ENCODE assay signal across 9 mouse cellular contexts in the genomic region with DNA sequence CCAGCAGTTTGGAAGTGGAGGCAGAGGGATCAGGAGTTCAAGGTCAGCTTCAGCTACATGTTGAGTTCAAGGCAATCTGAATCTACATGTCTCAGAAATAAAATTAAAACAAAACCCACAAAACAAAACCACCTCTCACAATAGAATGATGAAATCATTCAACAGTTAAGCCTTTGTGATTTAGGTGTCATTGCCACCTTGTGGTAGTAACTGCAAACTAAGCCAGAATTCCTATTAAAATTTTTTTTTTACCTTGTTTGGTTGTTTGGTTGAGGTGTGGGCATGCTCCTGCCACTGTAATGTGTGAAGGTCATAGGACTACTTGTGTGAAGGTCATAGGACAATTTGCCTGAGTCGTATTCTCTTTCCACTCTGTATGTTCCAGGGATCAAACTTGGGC. TPM values are rescaled to one million over a fixed set of nuclear protein-coding genes. Genes with fewer than 3 reads are reported as not detected.
A peak's percentile ranks its signal among the peaks of the same experiment; 100 is the strongest.
DNase-seq lines count a peak whose midpoint lies in the region; ATAC-seq and TF ChIP-seq lines count a peak whose summit lies in the region.
"Had no signal": no experiment of that assay in that cellular context is flagged by ENCODE, and none has a peak within 500 bp of the region (broad histone marks: within the 10 kb centered on the region; RNA-seq: fewer than 3 reads in every experiment).

No protein-coding gene starts in this region.

- WGBS in embryonic facial prominence, embryonic 11.5 days, result 38% methylated on average over 1 of the region's 1 CpGs
- 49% methylated on average over 1 of the region's 1 CpGs for WGBS in embryonic facial prominence, embryonic 10.5 days
- 21% methylated on average over 1 of the region's 1 CpGs for WGBS in liver, adult 2 months
- WGBS in liver, embryonic 11.5 days, result 46% methylated on average over 1 of the region's 1 CpGs

- TF ChIP-seq CTCF in liver, adult 2 months (IDR thresholded peaks at IDR 0.05; ENCODE audit: low read depth, low read length), result peak; percentile 37

- no peaks in the 10 kb centered on the region for H3K4me1 ChIP-seq in embryonic facial prominence, embryonic 11.5 days (ENCODE audit: control insufficient read depth, insufficient read depth, low read length)
- H3K4me1 ChIP-seq in embryonic facial prominence, embryonic 10.5 days, result peaks cover 8% of the 10 kb centered on the region; the same call in 1 of the 2 replicates
- peaks cover 3% of the 10 kb centered on the region for H3K4me1 ChIP-seq in liver, adult 2 months (ENCODE audit: control insufficient read depth, insufficient read depth, low read length)
- peaks cover 5% of the 10 kb centered on the region; the same call in 1 of the 2 replicates for H3K4me1 ChIP-seq in liver, embryonic 11.5 days (replicated peaks; ENCODE audit: control insufficient read depth, insufficient read depth, low read length)
- H3K4me1 ChIP-seq: limb, embryonic 13.5 days had no signal

- H3K36me3 ChIP-seq in embryonic facial prominence, embryonic 11.5 days (replicated peaks; ENCODE audit: control insufficient read depth, insufficient read depth, low read depth, low read length), result no peaks in the 10 kb centered on the region
- H3K36me3 ChIP-seq in embryonic facial prominence, embryonic 10.5 days (replicated peaks), result no peaks in the 10 kb centered on the region
- H3K36me3 ChIP-seq in liver, adult 2 months (ENCODE audit: control insufficient read depth, insufficient read depth, low read length), result no peaks in the 10 kb centered on the region
- no peaks in the 10 kb centered on the region for H3K36me3 ChIP-seq in liver, embryonic 11.5 days (ENCODE audit: control insufficient read depth, insufficient read depth, low read length)
- H3K36me3 ChIP-seq: limb, embryonic 13.5 days had no signal

- H3K27ac ChIP-seq in embryonic facial prominence, embryonic 11.5 days (replicated peaks; ENCODE audit: low read depth, low read length), result no peak overlapping the region
- no peak overlapping the region for H3K27ac ChIP-seq in embryonic facial prominence, embryonic 10.5 days (replicated peaks)
- H3K27ac ChIP-seq in liver, adult 2 months (replicated peaks; ENCODE audit: insufficient read depth, low read depth, low read length), result no peak overlapping the region
- no peak overlapping the region for H3K27ac ChIP-seq in liver, embryonic 11.5 days (ENCODE audit: low read depth, low read length)
- H3K27ac ChIP-seq: limb, embryonic 13.5 days had no signal

- TF ChIP-seq POLR2A in liver, adult 2 months (IDR thresholded peaks at IDR 0.05; ENCODE audit: extremely low read depth, insufficient read depth, low read length), result no peak

- peak; percentile 48 for DNase-seq in embryonic facial prominence, embryonic 11.5 days (ENCODE audit: low spot score)
- DNase-seq in embryonic facial prominence, embryonic 10.5 days (ENCODE audit: low spot score), result no peak
- DNase-seq in liver, adult 2 months (ENCODE audit: extremely low read depth, low read depth, low spot score), result peak; percentile 49
- DNase-seq in liver, embryonic 11.5 days (ENCODE audit: low spot score), result no peak
- DNase-seq in retina, postnatal 1 day, result peak; percentile 26
- DNase-seq in urinary bladder, adult 18-20 months (ENCODE audit: low spot score in 2 of 2), result no peak
- DNase-seq in layer of hippocampus, postnatal 25 days (ENCODE audit: extremely low spot score in 1 of 2, low spot score in 1 of 2), result no peak

- H3K9me3 ChIP-seq in embryonic facial prominence, embryonic 11.5 days (replicated peaks; ENCODE audit: control insufficient read depth, low read length), result no peaks in the 10 kb centered on the region
- no peaks in the 10 kb centered on the region for H3K9me3 ChIP-seq in embryonic facial prominence, embryonic 10.5 days
- no peaks in the 10 kb centered on the region for H3K9me3 ChIP-seq in liver, embryonic 11.5 days (ENCODE audit: control insufficient read depth, low read length)
- H3K9me3 ChIP-seq: limb, embryonic 13.5 days had no signal

- no peaks in the 10 kb centered on the region for H3K79me2 ChIP-seq in liver, adult 2 months (ENCODE audit: control insufficient read depth, insufficient read depth, low read length)

- H3K4me2 ChIP-seq in embryonic facial prominence, embryonic 11.5 days (ENCODE audit: low read depth, low read length), result no peak overlapping the region
- no peak overlapping the region for H3K4me2 ChIP-seq in liver, embryonic 11.5 days
- H3K4me2 ChIP-seq: limb, embryonic 13.5 days had no signal

- H3K9ac ChIP-seq in embryonic facial prominence, embryonic 11.5 days (replicated peaks; ENCODE audit: low read length), result no peak overlapping the region
- H3K9ac ChIP-seq in liver, adult 2 months (ENCODE audit: low read depth, low read length), result no peak overlapping the region
- H3K9ac ChIP-seq in liver, embryonic 11.5 days (ENCODE audit: low read depth, low read length), result no peak overlapping the region
- H3K9ac ChIP-seq: limb, embryonic 13.5 days had no signal

- H3K27me3 ChIP-seq in embryonic facial prominence, embryonic 11.5 days (ENCODE audit: control insufficient read depth, insufficient read depth, low read length), result no peaks in the 10 kb centered on the region
- no peaks in the 10 kb centered on the region for H3K27me3 ChIP-seq in embryonic facial prominence, embryonic 10.5 days (replicated peaks; ENCODE audit: low read depth, poor library complexity, severe bottlenecking)
- H3K27me3 ChIP-seq in liver, adult 2 months (ENCODE audit: control insufficient read depth, insufficient read depth, low read length), result no peaks in the 10 kb centered on the region
- no peaks in the 10 kb centered on the region for H3K27me3 ChIP-seq in liver, embryonic 11.5 days (replicated peaks; ENCODE audit: control insufficient read depth, insufficient read depth, low read length)
- H3K27me3 ChIP-seq: limb, embryonic 13.5 days had no signal

- no peak for ATAC-seq in embryonic facial prominence, embryonic 11.5 days (replicated peaks; ENCODE audit: insufficient number of reproducible peaks, low FRiP score, low TSS enrichment, low read depth)
- no peak for ATAC-seq in liver, embryonic 11.5 days (replicated peaks; ENCODE audit: low FRiP score)
- peak; percentile 81 for ATAC-seq in common myeloid progenitor, adult 5-6 weeks (replicated peaks; ENCODE audit: low read depth, poor library complexity, severe bottlenecking)

- no peak overlapping the region for H3K4me3 ChIP-seq in embryonic facial prominence, embryonic 11.5 days (ENCODE audit: low read depth, low read length)
- H3K4me3 ChIP-seq in embryonic facial prominence, embryonic 10.5 days, result no peak overlapping the region
- H3K4me3 ChIP-seq in liver, adult 2 months (ENCODE audit: insufficient read depth, low read depth, low read length), result no peak overlapping the region
- no peak overlapping the region for H3K4me3 ChIP-seq in liver, embryonic 11.5 days (ENCODE audit: low read depth, low read length)
- H3K4me3 ChIP-seq: limb, embryonic 13.5 days had no signal

RNA-seq across cellular contexts. Expression of gene Spink4, which starts 13.6 kb away (rescaled TPM):
- polyA plus RNA-seq in embryonic facial prominence, embryonic 11.5 days (2014; fragmentation: Nextera tagmentation; extraction: Ambion mirVana), result not detected in 2 replicates
- polyA plus RNA-seq in embryonic facial prominence, embryonic 10.5 days (2016; fragmentation: Nextera tagmentation; extraction: Ambion mirVana), result not detected in 2 replicates
- total RNA-seq in liver, adult 2 months (2014; rRNA removed), result 1.4 and 1.9 TPM in 2 replicates
- polyA plus RNA-seq in liver, adult 2 months (2012; rRNA removed), result 0.93 and 1.9 TPM in 2 replicates
- polyA plus RNA-seq in liver, embryonic 11.5 days (2014; fragmentation: Nextera tagmentation; extraction: Ambion mirVana), result not detected in 2 replicates
- total RNA-seq in common myeloid progenitor, adult 5-6 weeks (2017), result not detected in 2 replicates
- total RNA-seq in layer of hippocampus, postnatal 25 days (2021), result not detected
- polyA plus RNA-seq: limb, embryonic 13.5 days had no signal

RNA-seq across cellular contexts. Expression of gene Bag1, which starts 41.8 kb away (rescaled TPM):
- 271 and 295 TPM in 2 replicates for polyA plus RNA-seq in embryonic facial prominence, embryonic 11.5 days (2014; fragmentation: Nextera tagmentation; extraction: Ambion mirVana)
- polyA plus RNA-seq in embryonic facial prominence, embryonic 10.5 days (2016; fragmentation: Nextera tagmentation; extraction: Ambion mirVana), result 210 and 219 TPM in 2 replicates
- 88.7 and 101 TPM in 2 replicates for total RNA-seq in liver, adult 2 months (2014; rRNA removed)
- polyA plus RNA-seq in liver, adult 2 months (2012; rRNA removed), result 59.6 and 75.9 TPM in 2 replicates
- 219 and 225 TPM in 2 replicates for polyA plus RNA-seq in liver, embryonic 11.5 days (2014; fragmentation: Nextera tagmentation; extraction: Ambion mirVana)
- 380 and 459 TPM in 2 replicates for total RNA-seq in common myeloid progenitor, adult 5-6 weeks (2017)
- 100 to 1,000 TPM; 144 to 165 TPM for total RNA-seq in layer of hippocampus, postnatal 25 days (2021)

RNA-seq across cellular contexts. Expression of gene Chmp5, which starts 41.9 kb away (rescaled TPM):
- 122 and 142 TPM in 2 replicates for polyA plus RNA-seq in embryonic facial prominence, embryonic 11.5 days (2014; fragmentation: Nextera tagmentation; extraction: Ambion mirVana)
- 91.0 and 93.4 TPM in 2 replicates for polyA plus RNA-seq in embryonic facial prominence, embryonic 10.5 days (2016; fragmentation: Nextera tagmentation; extraction: Ambion mirVana)
- 63.0 and 78.5 TPM in 2 replicates for total RNA-seq in liver, adult 2 months (2014; rRNA removed)
- 12.0 and 13.7 TPM in 2 replicates for polyA plus RNA-seq in liver, adult 2 months (2012; rRNA removed)
- 70.7 and 74.6 TPM in 2 replicates for polyA plus RNA-seq in liver, embryonic 11.5 days (2014; fragmentation: Nextera tagmentation; extraction: Ambion mirVana)
- 75.3 and 77.6 TPM in 2 replicates for total RNA-seq in common myeloid progenitor, adult 5-6 weeks (2017)
- 10 to 100 TPM; 79.7 to 92.7 TPM for total RNA-seq in layer of hippocampus, postnatal 25 days (2021)

RNA-seq across cellular contexts. Expression of gene B4galt1, which starts 52.5 kb away (rescaled TPM):
- 28.3 and 28.9 TPM in 2 replicates for polyA plus RNA-seq in embryonic facial prominence, embryonic 11.5 days (2014; fragmentation: Nextera tagmentation; extraction: Ambion mirVana)
- polyA plus RNA-seq in embryonic facial prominence, embryonic 10.5 days (2016; fragmentation: Nextera tagmentation; extraction: Ambion mirVana), result 23.8 and 24.7 TPM in 2 replicates
- total RNA-seq in liver, adult 2 months (2014; rRNA removed), result 11.0 and 13.8 TPM in 2 replicates
- 20.7 and 28.1 TPM in 2 replicates for polyA plus RNA-seq in liver, adult 2 months (2012; rRNA removed)
- polyA plus RNA-seq in liver, embryonic 11.5 days (2014; fragmentation: Nextera tagmentation; extraction: Ambion mirVana), result 49.0 and 50.4 TPM in 2 replicates
- 27.0 and 34.7 TPM in 2 replicates for total RNA-seq in common myeloid progenitor, adult 5-6 weeks (2017)
- total RNA-seq in layer of hippocampus, postnatal 25 days (2021), result 1 to 10 TPM; 6.7 to 8.3 TPM

Comparison
In these comparisons a context has a peak if more than half of its experiments do, and no peak if none do; other contexts are left out.
1. DNase-seq: peak in embryonic facial prominence, embryonic 11.5 days (single experiment), liver, adult 2 months (single experiment) and retina, postnatal 1 day (single experiment); none in embryonic facial prominence, embryonic 10.5 days (single experiment), liver, embryonic 11.5 days (single experiment), urinary bladder, adult 18-20 months (0 of 2) and layer of hippocampus, postnatal 25 days (0 of 2).